Mouse (Mus musculus) bone marrow macrophage, adult 2 months (primary cell): ENCODE results near the gene Setd3. TPM values are rescaled to one million over a fixed set of nuclear protein-coding genes. Genes with fewer than 3 reads are reported as not detected.

Source experiments
- H3K27ac ChIP-seq: 2 replicates; pipeline ENCODE4 v1.5.1; 2012; ENCODE audit warnings: low read depth, low read length; ENCODE audit not compliant: insufficient read depth
- H3K4me1 ChIP-seq: 2 replicates; pipeline ENCODE4 v1.6.1; 2012; ENCODE audit warnings: low read length; ENCODE audit not compliant: control insufficient read depth, insufficient read depth
- H3K4me3 ChIP-seq: 2 replicates; pipeline ENCODE4 v1.5.1; 2012; ENCODE audit warnings: mild to moderate bottlenecking, low read length, moderate library complexity; ENCODE audit not compliant: insufficient read depth
- CTCF ChIP-seq: IDR thresholded peaks from 2 replicates; pipeline ENCODE4 v1.5.1; 2012; ENCODE audit warnings: low read depth, mild to moderate bottlenecking, low read length, moderate library complexity
- POLR2A ChIP-seq: IDR thresholded peaks from 2 replicates; pipeline ENCODE4 v1.6.1; 2012; ENCODE audit warnings: mild to moderate bottlenecking, low read depth, low read length, borderline replicate concordance
- polyA plus RNA-seq: library from polyadenylated mRNA; stranded (reverse); fragments of >200 nt; gene quantifications from 2 replicates; pipeline ENCODE4 v1.2.4, GENCODE M21; 2012; ENCODE audit not compliant: missing spikeins, insufficient read depth, insufficient read length

Setd3 gene
- polyA plus RNA-seq, 1 experiment = 75.8 TPM

DNA sequence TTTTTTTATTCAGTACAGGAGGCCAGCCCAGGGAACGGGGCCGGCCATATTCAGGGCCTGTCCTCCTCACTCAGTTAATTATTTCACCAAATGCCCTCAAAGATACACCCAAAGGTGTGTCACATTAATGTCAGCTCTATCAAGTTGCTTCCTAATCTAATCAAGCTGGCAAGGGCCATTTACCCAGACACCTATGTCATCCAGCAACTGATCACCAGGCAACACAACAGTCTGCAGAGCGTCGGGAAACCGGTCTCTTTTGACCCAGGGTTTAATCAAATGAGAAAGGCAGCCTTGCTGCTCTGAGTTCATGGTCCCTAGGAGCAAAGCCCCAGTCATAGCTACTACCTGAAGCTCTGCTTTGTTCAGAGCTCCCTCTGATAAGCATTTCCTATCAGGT is 117.0 kb downstream of the Setd3 start:
- Histone ChIP-seq H3K4me3 (no peak overlapping the region), H3K4me1 (no peaks in the 10 kb centered on the region), H3K27ac (no peak overlapping the region)
- TF ChIP-seq CTCF = no peak
- no peak for TF ChIP-seq POLR2A

DNA sequence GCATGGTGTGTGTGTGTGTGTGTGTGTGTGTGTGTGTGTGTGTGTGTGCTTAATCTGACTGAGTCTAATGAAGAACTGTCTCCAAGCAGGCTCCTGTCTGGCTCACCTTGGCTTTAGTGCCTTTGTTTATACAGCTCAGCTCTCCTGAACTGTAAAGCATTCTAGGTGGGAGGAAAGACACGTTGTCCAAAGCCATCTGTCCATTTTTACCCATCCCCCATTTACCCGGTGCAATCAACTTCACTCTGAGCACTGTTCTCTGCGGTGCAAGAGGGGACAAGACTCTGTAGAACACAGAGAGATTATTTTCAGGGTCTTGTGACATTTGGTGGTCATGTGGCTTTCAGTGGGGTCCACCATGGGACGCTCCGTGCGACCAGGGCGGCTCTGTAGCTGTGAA is 117.5 kb downstream of the Setd3 start:
- Histone ChIP-seq H3K4me3 (no peak overlapping the region), H3K4me1 (no peaks in the 10 kb centered on the region), H3K27ac (no peak overlapping the region)
- no peak for TF ChIP-seq CTCF
- no peak for TF ChIP-seq POLR2A

Other genes with a start within 250 kb of the Setd3 start
- gene Bcl11b, start 175.7 kb downstream of the Setd3 start, polyA plus RNA-seq = not detected in 2 replicates
- 31.8 and 34.8 TPM in 2 replicates for gene Ccnk, start 265 bp upstream of the Setd3 start, polyA plus RNA-seq
- gene Ccdc85c, start 96.1 kb upstream of the Setd3 start, polyA plus RNA-seq = 0.19 and 0.25 TPM in 2 replicates
- not detected in 2 replicates for gene Hhipl1, start 127.0 kb upstream of the Setd3 start, polyA plus RNA-seq
- gene Cyp46a1, start 155.1 kb upstream of the Setd3 start, polyA plus RNA-seq = 0.36 TPM in 1 of 2 replicates, not detected in the other
- gene Eml1, start 191.6 kb upstream of the Setd3 start, polyA plus RNA-seq = 0.38 and 0.65 TPM in 2 replicates